Mouse (Mus musculus): ENCODE data around the gene Olfr463. TPM values are rescaled to one million over a fixed set of nuclear protein-coding genes. Genes with fewer than 3 reads are reported as not detected.

The Olfr463 gene
- polyA plus RNA-seq, 1 experiment from 2014 or later, result not detected

Other genes with a start within 250 kb of the Olfr463 start
- 0.66 and 0.92 TPM in 2 replicates for gene Rnf43, start 234.7 kb downstream of the Olfr463 start, polyA plus RNA-seq (2015; fragmentation: Nextera tagmentation; extraction: Ambion mirVana)
- gene Supt4a, start 159.8 kb downstream of the Olfr463 start, polyA plus RNA-seq (2015; fragmentation: Nextera tagmentation; extraction: Ambion mirVana), result 160 and 164 TPM in 2 replicates
- 30.3 and 31.8 TPM in 2 replicates for gene Tspoap1, start 136.8 kb downstream of the Olfr463 start, polyA plus RNA-seq (2015; fragmentation: Nextera tagmentation; extraction: Ambion mirVana)
- gene Mpo, start 103.8 kb downstream of the Olfr463 start, polyA plus RNA-seq (2015; fragmentation: Nextera tagmentation; extraction: Ambion mirVana), result 0.18 and 0.27 TPM in 2 replicates
- gene Lpo, start 69.1 kb downstream of the Olfr463 start, polyA plus RNA-seq (2015; fragmentation: Nextera tagmentation; extraction: Ambion mirVana), result 0.62 and 0.89 TPM in 2 replicates
- gene Mks1, start 44.2 kb downstream of the Olfr463 start, polyA plus RNA-seq (2015; fragmentation: Nextera tagmentation; extraction: Ambion mirVana), result 12.1 and 13.3 TPM in 2 replicates
- 0.09 and 0.28 TPM in 2 replicates for gene Epx, start 21.9 kb downstream of the Olfr463 start, polyA plus RNA-seq (2015; fragmentation: Nextera tagmentation; extraction: Ambion mirVana)
- gene Olfr462, start 5.1 kb downstream of the Olfr463 start, polyA plus RNA-seq (2015; fragmentation: Nextera tagmentation; extraction: Ambion mirVana), result not detected in 2 replicates
- not detected in 2 replicates for gene Olfr464, start 23.6 kb upstream of the Olfr463 start, polyA plus RNA-seq (2015; fragmentation: Nextera tagmentation; extraction: Ambion mirVana)
- gene Dynll2, start 90.1 kb upstream of the Olfr463 start, polyA plus RNA-seq (2015; fragmentation: Nextera tagmentation; extraction: Ambion mirVana), result 38.5 and 39.3 TPM in 2 replicates
- 342 and 347 TPM in 2 replicates for gene Srsf1, start 150.0 kb upstream of the Olfr463 start, polyA plus RNA-seq (2015; fragmentation: Nextera tagmentation; extraction: Ambion mirVana)
- gene Vezf1, start 170.9 kb upstream of the Olfr463 start, polyA plus RNA-seq (2015; fragmentation: Nextera tagmentation; extraction: Ambion mirVana), result 60.6 and 61.4 TPM in 2 replicates
- 39.2 and 43.4 TPM in 2 replicates for gene Cuedc1, start 200.7 kb upstream of the Olfr463 start, polyA plus RNA-seq (2015; fragmentation: Nextera tagmentation; extraction: Ambion mirVana)

Data from forebrain, embryonic 15.5 days (tissue).